Mouse (Mus musculus) limb, embryonic 13.5 days (tissue): ENCODE measurements around the gene Tyro3. TPM values are rescaled to one million over a fixed set of nuclear protein-coding genes. Genes with fewer than 3 reads are reported as not detected.

Experiments used
- ATAC-seq: fragments of 200-750 bp; cut with Nextera tagmentation; 2 replicates; pipeline ENCODE4 v1.8.0; 2017; ENCODE audit warnings: low read depth, moderate number of reproducible peaks, moderate TSS enrichment; ENCODE audit not compliant: low FRiP score
- H3K27ac ChIP-seq: fragments of 300-500 bp; sonication (generic); 2 replicates; pipeline ENCODE4 v1.5.1; 2015; ENCODE audit warnings: inconsistent platforms, mild to moderate bottlenecking, moderate library complexity
- H3K27me3 ChIP-seq: fragments of 300-500 bp; sonication (generic); 2 replicates; pipeline ENCODE4 v1.6.1; 2015; ENCODE audit warnings: mild to moderate bottlenecking, inconsistent platforms
- H3K36me3 ChIP-seq: fragments of 300-500 bp; sonication (generic); 2 replicates; pipeline ENCODE4 v1.6.1; 2015; ENCODE audit warnings: inconsistent platforms, mild to moderate bottlenecking, moderate library complexity
- H3K4me1 ChIP-seq: fragments of 300-500 bp; sonication (generic); 2 replicates; pipeline ENCODE4 v1.6.1; 2015; ENCODE audit warnings: inconsistent platforms
- H3K4me2 ChIP-seq: fragments of 300-500 bp; sonication (generic); replicated peaks from 2 replicates; pipeline ENCODE4 v1.6.1; 2015; ENCODE audit warnings: inconsistent platforms, mild to moderate bottlenecking, moderate library complexity
- H3K4me3 ChIP-seq: fragments of 300-500 bp; sonication (generic); 2 replicates; pipeline ENCODE4 v1.5.1; 2015; ENCODE audit warnings: moderate library complexity, mild to moderate bottlenecking, inconsistent platforms
- H3K9ac ChIP-seq: fragments of 300-500 bp; sonication (generic); 2 replicates; pipeline ENCODE4 v1.6.1; 2015; ENCODE audit warnings: mild to moderate bottlenecking, inconsistent platforms
- H3K9me3 ChIP-seq: fragments of 300-500 bp; sonication (generic); 2 replicates; pipeline ENCODE4 v1.6.1; 2016; ENCODE audit warnings: inconsistent platforms
- WGBS: fragments of 180-500 bp; shearing (Covaris S2); methylation state at CpG from one replicate; pipeline ENCODE4 v1.1.7; 2015; 5-methylcytosine and 5-hydroxymethylcytosine counted together
- polyA plus RNA-seq: library from polyadenylated mRNA; unstranded; fragments of >200 nt; fragmentation: Nextera tagmentation; extraction: Ambion mirVana; gene quantifications from 2 replicates; pipeline ENCODE4 v1.2.1, GENCODE M21; 2015

Tyro3 gene
- polyA plus RNA-seq, 1 experiment from 2014 or later = 32.3 TPM

- Histone ChIP-seq H3K27ac (no peak overlapping the region), H3K4me2 (no peak overlapping the region), H3K27me3 (no peaks in the 10 kb centered on the region), H3K9ac (no peak overlapping the region), H3K9me3 (no peaks in the 10 kb centered on the region), H3K4me1 (peaks cover 2% of the 10 kb centered on the region), H3K4me3 (no peak overlapping the region), H3K36me3 (peaks cover 99% of the 10 kb centered on the region)
- no peak for ATAC-seq
- WGBS = 50% methylated on average over 4 of the region's 4 CpGs
Measured at GRCm38 (mm10) chr2:119808881-119809280, 11.3 kb downstream of the Tyro3 start.

GRCm38 (mm10) chr2:119810890-119811289 is 13.4 kb downstream of the Tyro3 start:
- ATAC-seq = no peak
- Histone ChIP-seq H3K9me3 (no peaks in the 10 kb centered on the region), H3K4me2 (no peak overlapping the region), H3K9ac (no peak overlapping the region), H3K4me3 (no peak overlapping the region), H3K4me1 (no peaks in the 10 kb centered on the region), H3K36me3 (peaks cover 97% of the 10 kb centered on the region), H3K27ac (no peak overlapping the region), H3K27me3 (no peaks in the 10 kb centered on the region)
- WGBS = 81% methylated on average over 12 of the region's 12 CpGs

- Histone ChIP-seq H3K27me3 (no peaks in the 10 kb centered on the region), H3K27ac (no peak overlapping the region), H3K4me3 (no peak overlapping the region), H3K4me2 (no peak overlapping the region), H3K9me3 (no peaks in the 10 kb centered on the region), H3K4me1 (no peaks in the 10 kb centered on the region), H3K9ac (no peak overlapping the region), H3K36me3 (peaks cover 97% of the 10 kb centered on the region)
- ATAC-seq = no peak
- 87% methylated on average over 14 of the region's 14 CpGs for WGBS
Measured at GRCm38 (mm10) chr2:119811490-119812146, 14.1 kb downstream of the Tyro3 start.

- no peak overlapping the region for H3K4me3 ChIP-seq
- H3K9me3 ChIP-seq = no peaks in the 10 kb centered on the region
- H3K9ac ChIP-seq = no peak overlapping the region
- H3K36me3 ChIP-seq = peaks cover 82% of the 10 kb centered on the region
- no peaks in the 10 kb centered on the region for H3K4me1 ChIP-seq
- no peak for ATAC-seq
- 45% methylated on average over 7 of the region's 7 CpGs for WGBS
- H3K27me3 ChIP-seq = no peaks in the 10 kb centered on the region
- H3K4me2 ChIP-seq = no peak overlapping the region
- H3K27ac ChIP-seq = no peak overlapping the region
Measured at GRCm38 (mm10) chr2:119814376-119814933, 16.9 kb downstream of the Tyro3 start.

GRCm38 (mm10) chr2:119816611-119817010 is 19.1 kb downstream of the Tyro3 start:
- Histone ChIP-seq H3K27me3 (no peaks in the 10 kb centered on the region), H3K4me3 (no peak overlapping the region), H3K9ac (no peak overlapping the region), H3K4me1 (no peaks in the 10 kb centered on the region), H3K9me3 (no peaks in the 10 kb centered on the region), H3K27ac (no peak overlapping the region), H3K36me3 (peaks cover 60% of the 10 kb centered on the region), H3K4me2 (no peak overlapping the region)
- ATAC-seq = no peak
- 94% methylated on average over 13 of the region's 13 CpGs for WGBS

- Histone ChIP-seq H3K27ac (no peak overlapping the region), H3K36me3 (peaks cover 56% of the 10 kb centered on the region), H3K4me3 (no peak overlapping the region), H3K4me2 (no peak overlapping the region), H3K4me1 (no peaks in the 10 kb centered on the region), H3K9ac (no peak overlapping the region), H3K9me3 (no peaks in the 10 kb centered on the region), H3K27me3 (no peaks in the 10 kb centered on the region)
- no peak for ATAC-seq
- WGBS = 86% methylated on average over 5 of the region's 5 CpGs
Measured at GRCm38 (mm10) chr2:119817047-119817446, 19.5 kb downstream of the Tyro3 start.

- Histone ChIP-seq H3K4me2 (no peak overlapping the region), H3K9me3 (no peaks in the 10 kb centered on the region), H3K4me3 (no peak overlapping the region), H3K27me3 (no peaks in the 10 kb centered on the region), H3K27ac (no peak overlapping the region), H3K4me1 (no peaks in the 10 kb centered on the region), H3K9ac (no peak overlapping the region; the same call in 1 of the 2 replicates), H3K36me3 (peaks cover 38% of the 10 kb centered on the region)
- ATAC-seq = no peak
- WGBS = 48% methylated on average over 9 of the region's 9 CpGs
Measured at GRCm38 (mm10) chr2:119818668-119819272, 21.2 kb downstream of the Tyro3 start.

- H3K4me2 ChIP-seq = no peak overlapping the region
- no peak for ATAC-seq
- H3K4me1 ChIP-seq = no peaks in the 10 kb centered on the region
- H3K4me3 ChIP-seq = no peak overlapping the region
- no peaks in the 10 kb centered on the region for H3K9me3 ChIP-seq
- 84% methylated on average over 9 of the region's 9 CpGs for WGBS
- H3K9ac ChIP-seq = no peak overlapping the region
- no peak overlapping the region for H3K27ac ChIP-seq
- no peaks in the 10 kb centered on the region for H3K27me3 ChIP-seq
- peaks cover 17% of the 10 kb centered on the region for H3K36me3 ChIP-seq
Measured at GRCm38 (mm10) chr2:119821136-119821535, 23.6 kb downstream of the Tyro3 start.

GRCm38 (mm10) chr2:119830579-119830978 is 33.0 kb downstream of the Tyro3 start:
- H3K9me3 ChIP-seq = no peaks in the 10 kb centered on the region
- H3K4me1 ChIP-seq = no peaks in the 10 kb centered on the region
- H3K4me3 ChIP-seq = no peak overlapping the region
- no peaks in the 10 kb centered on the region for H3K36me3 ChIP-seq
- 73% methylated on average over 2 of the region's 2 CpGs for WGBS
- ATAC-seq = no peak
- H3K27ac ChIP-seq = no peak overlapping the region
- no peaks in the 10 kb centered on the region for H3K27me3 ChIP-seq
- no peak overlapping the region for H3K9ac ChIP-seq
- no peak overlapping the region for H3K4me2 ChIP-seq

GRCm38 (mm10) chr2:119834231-119834630 is 36.7 kb downstream of the Tyro3 start:
- H3K36me3 ChIP-seq = no peaks in the 10 kb centered on the region
- no peak overlapping the region for H3K4me3 ChIP-seq
- no peaks in the 10 kb centered on the region for H3K4me1 ChIP-seq
- H3K27me3 ChIP-seq = no peaks in the 10 kb centered on the region
- H3K27ac ChIP-seq = no peak overlapping the region
- no peak overlapping the region for H3K4me2 ChIP-seq
- H3K9ac ChIP-seq = no peak overlapping the region
- H3K9me3 ChIP-seq = no peaks in the 10 kb centered on the region
- WGBS = 79% methylated on average over 4 of the region's 4 CpGs
- ATAC-seq = no peak

GRCm38 (mm10) chr2:119837616-119838015 is 40.1 kb downstream of the Tyro3 start:
- no peak for ATAC-seq
- Histone ChIP-seq H3K4me3 (no peak overlapping the region), H3K9me3 (no peaks in the 10 kb centered on the region), H3K9ac (no peak overlapping the region), H3K27ac (no peak overlapping the region), H3K36me3 (no peaks in the 10 kb centered on the region), H3K4me2 (no peak overlapping the region), H3K27me3 (no peaks in the 10 kb centered on the region), H3K4me1 (no peaks in the 10 kb centered on the region)
- WGBS = 90% methylated on average over 7 of the region's 7 CpGs

GRCm38 (mm10) chr2:119838363-119839156 is 41.0 kb downstream of the Tyro3 start:
- Histone ChIP-seq H3K4me1 (no peaks in the 10 kb centered on the region), H3K4me2 (no peak overlapping the region), H3K9me3 (no peaks in the 10 kb centered on the region), H3K9ac (no peak overlapping the region), H3K36me3 (no peaks in the 10 kb centered on the region), H3K27me3 (no peaks in the 10 kb centered on the region), H3K4me3 (no peak overlapping the region), H3K27ac (no peak overlapping the region)
- no peak for ATAC-seq
- WGBS = 81% methylated on average over 11 of the region's 11 CpGs
